Mouse (Mus musculus): ENCODE measurements at regions not wholly inside any gene's neighbourhood (a gene's known extent, or its start where the extent isn't known, plus 50 kb on each side); places are given as distances from the start of the nearest gene placed in this dataset.
"Not testable (repeated sequence)": the region's sequence is repeated elsewhere in the genome, so short reads cannot be mapped to it uniquely, and the experiment has no call there.

- DNase-seq (ENCODE audit: low spot score in 2 of 2) = peak in 1 of 2 experiments; percentile 8
Observed at GRCm38 (mm10) chr12:22156467-22157037, 739.1 kb upstream of the Ywhaq start.

GRCm38 (mm10) chr12:22155341-22155740 lies 737.9 kb upstream of the Ywhaq start:
- not testable (repeated sequence) for DNase-seq (ENCODE audit: low spot score in 2 of 2)

Data from frontal cortex, postnatal 10 days (tissue).